Mouse (Mus musculus) kidney, adult 2 months (tissue): ENCODE measurements around the gene Cd5. TPM values are rescaled to one million over a fixed set of nuclear protein-coding genes. Genes with fewer than 3 reads are reported as not detected.
A peak's percentile ranks its signal among the peaks of the same experiment; 100 is the strongest.

ENCODE experiments used
- DNase-seq: peaks from one replicate; pipeline ENCODE4 v3.0.0; 2021
- H3K27ac ChIP-seq: fragments of 200-500 bp; 2 replicates; pipeline ENCODE4 v1.5.1; 2012; ENCODE audit warnings: low read depth, low read length, control low read depth, inconsistent platforms; ENCODE audit not compliant: insufficient read depth
- H3K27me3 ChIP-seq: fragments of 200-500 bp; replicated peaks from 2 replicates; pipeline ENCODE4 v1.6.1; 2012; ENCODE audit warnings: mild to moderate bottlenecking, moderate library complexity, low read length, inconsistent platforms; ENCODE audit not compliant: control insufficient read depth, insufficient read depth
- H3K36me3 ChIP-seq: fragments of 200-500 bp; 2 replicates; pipeline ENCODE4 v1.6.1; 2012; ENCODE audit warnings: mild to moderate bottlenecking, moderate library complexity, low read length, inconsistent platforms; ENCODE audit not compliant: control insufficient read depth, insufficient read depth
- H3K4me1 ChIP-seq: fragments of 200-500 bp; 2 replicates; pipeline ENCODE4 v1.6.1; 2011; ENCODE audit warnings: low read length; ENCODE audit not compliant: control insufficient read depth, insufficient read depth
- H3K4me3 ChIP-seq: fragments of 200-500 bp; 2 replicates; pipeline ENCODE4 v1.5.1; 2011; ENCODE audit warnings: mild to moderate bottlenecking, low read depth, low read length, control low read depth; ENCODE audit not compliant: insufficient read depth
- CTCF ChIP-seq: fragments of 200-500 bp; conservative IDR thresholded peaks from 2 replicates; pipeline ENCODE4 v1.5.1; 2011; ENCODE audit warnings: low read depth, mild to moderate bottlenecking, control low read depth, low read length, moderate library complexity, mixed read lengths; ENCODE audit not compliant: insufficient read depth, insufficient read length
- POLR2A ChIP-seq: fragments of 200-500 bp; IDR thresholded peaks from one replicate; pipeline ENCODE4 v1.6.1; 2011; ENCODE audit warnings: low read depth, low read length, control low read depth
- WGBS: fragments of 180-500 bp; shearing (Covaris S2); methylation state at CpG from one replicate; pipeline ENCODE4 v1.1.7; 2018; 5-methylcytosine and 5-hydroxymethylcytosine counted together
- polyA plus RNA-seq: library from polyadenylated mRNA; depleted of rRNA; stranded (reverse); fragments of >200 nt; gene quantifications from 2 replicates; pipeline ENCODE4 v1.2.3, GENCODE M21; 2012

Cd5 gene
- polyA plus RNA-seq, 1 experiment, result 3.3 TPM

DNA sequence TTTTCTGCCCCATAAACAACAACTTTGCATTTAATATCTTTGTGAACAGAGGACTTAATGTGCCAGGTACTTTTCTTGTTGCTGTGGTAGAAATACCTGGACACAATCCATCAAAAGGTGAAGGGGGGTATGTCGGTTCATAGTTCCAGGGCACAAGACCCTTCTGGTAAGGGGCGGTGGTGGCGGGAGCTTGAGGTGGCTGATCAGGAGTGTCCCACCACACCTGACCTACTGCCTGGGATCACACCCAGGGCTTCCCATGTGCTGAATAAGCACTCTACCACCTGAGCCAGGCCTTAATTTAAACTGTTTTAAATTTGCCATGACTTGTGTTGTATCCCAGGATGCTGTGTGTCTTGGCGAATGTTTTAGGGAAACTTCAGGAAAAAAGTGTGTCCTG is 47.7 kb downstream of the Cd5 start:
- H3K27me3 ChIP-seq, result no peaks in the 10 kb centered on the region
- no peaks in the 10 kb centered on the region for H3K36me3 ChIP-seq
- TF ChIP-seq POLR2A, result no peak
- no peak for TF ChIP-seq CTCF
- DNase-seq, result no peak
- H3K4me1 ChIP-seq, result peaks cover 45% of the 10 kb centered on the region
- H3K4me3 ChIP-seq, result no peak overlapping the region
- peak overlapping the region; percentile 93; the same call in 1 of the 2 replicates for H3K27ac ChIP-seq
- WGBS, result 65% methylated on average over 4 of the region's 4 CpGs

DNA sequence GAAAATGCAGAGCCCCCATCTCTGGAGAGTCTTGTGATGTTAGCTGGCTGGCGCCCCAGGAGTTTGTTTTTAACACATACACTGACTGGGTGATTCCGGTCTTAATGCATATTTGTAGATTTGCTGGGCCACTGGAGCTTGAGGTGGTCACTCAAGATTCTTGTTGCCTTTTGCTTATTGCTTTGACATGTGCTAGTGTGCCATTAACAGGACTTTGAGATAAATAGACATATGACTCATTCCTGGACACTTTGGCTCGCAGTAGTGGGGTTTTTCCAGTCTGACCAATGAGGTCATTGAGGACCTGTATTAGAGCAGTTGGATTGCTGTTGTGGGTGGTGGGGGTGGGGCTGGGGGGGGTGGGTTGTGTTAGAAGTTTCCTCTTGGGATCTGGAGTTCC is 48.5 kb downstream of the Cd5 start:
- Histone ChIP-seq H3K27ac (peak overlapping the region; percentile 93), H3K4me3 (no peak overlapping the region), H3K36me3 (no peaks in the 10 kb centered on the region), H3K27me3 (no peaks in the 10 kb centered on the region), H3K4me1 (peaks cover 40% of the 10 kb centered on the region)
- 32% methylated on average over 3 of the region's 3 CpGs for WGBS
- peak; percentile 71 for DNase-seq
- TF ChIP-seq POLR2A (no peak), CTCF (no peak)

DNA sequence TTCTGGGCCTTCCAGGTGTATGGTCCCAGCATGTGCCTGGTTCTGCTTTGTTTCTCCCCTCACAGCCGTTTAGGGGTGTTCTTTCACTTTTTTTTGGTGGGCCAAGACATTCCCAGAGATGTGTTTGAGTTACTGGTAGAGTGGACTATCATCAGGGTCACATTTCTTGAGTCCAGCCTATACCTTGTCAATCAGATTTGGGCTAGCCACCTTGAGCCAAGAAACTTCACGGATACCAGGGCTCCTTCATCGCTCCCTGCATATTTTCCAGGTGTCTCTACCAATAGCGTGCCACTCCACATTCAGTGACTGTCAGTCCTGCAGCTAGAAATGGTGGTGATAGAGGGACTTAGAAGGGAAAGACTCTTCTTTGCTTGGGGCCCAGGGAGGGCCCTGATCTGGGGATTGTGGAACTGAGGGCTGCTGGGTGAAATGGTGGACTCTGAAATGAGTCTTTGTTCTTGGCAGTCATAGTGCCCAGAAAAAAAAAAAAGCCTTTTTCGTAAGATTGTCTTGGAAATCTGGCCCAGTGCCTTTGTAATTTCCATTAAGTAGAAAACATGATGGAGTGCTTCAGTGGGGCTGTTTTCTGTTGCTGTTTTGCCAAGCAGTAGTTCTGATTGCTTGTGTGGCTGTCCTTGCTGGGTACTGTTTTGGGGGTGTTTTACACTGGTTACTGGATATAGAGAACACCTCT is 49.2 kb downstream of the Cd5 start:
- DNase-seq, result peak; percentile 70
- 18% methylated on average over 5 of the region's 5 CpGs for WGBS

DNA sequence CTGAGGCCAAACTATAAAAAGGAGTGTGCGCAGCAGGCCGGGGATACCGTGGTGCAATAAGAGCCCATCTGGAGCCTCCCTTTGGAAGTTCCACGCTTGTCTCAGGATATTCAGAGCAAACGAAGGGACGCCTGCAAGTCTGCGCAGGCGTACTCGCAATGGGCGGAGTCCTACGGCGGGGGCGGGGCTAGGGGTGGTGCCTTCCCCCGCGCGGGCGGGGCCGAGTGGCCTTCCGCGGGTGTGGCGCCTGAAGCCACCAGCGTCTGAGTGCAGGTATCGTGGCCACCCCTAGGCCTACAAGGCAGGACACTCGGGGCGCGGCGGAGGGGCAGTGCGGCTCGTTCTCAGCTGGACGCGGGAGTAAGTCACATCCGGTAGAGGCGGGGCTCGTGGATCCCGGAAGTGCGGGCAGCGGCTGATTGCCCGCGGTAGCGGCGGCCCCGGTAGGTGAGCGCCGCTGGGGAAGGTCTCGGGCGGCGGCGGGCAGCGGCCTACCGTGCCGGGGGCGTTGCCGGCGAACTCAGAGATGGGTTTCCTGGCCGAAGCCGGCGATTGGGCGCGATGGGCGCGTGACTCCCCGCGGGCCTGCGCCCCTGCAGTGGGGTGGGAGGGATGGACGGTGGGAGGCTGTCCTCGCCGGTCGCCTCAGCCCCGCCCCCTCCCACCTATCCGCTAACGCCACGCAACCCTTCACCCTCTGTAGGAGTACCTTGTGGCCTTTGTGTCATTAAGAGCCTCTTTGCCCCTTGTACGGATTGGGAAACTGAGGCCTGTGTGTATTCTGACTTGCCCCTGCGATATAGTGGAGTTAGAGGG is 50.1 kb downstream of the Cd5 start, which contains the start of gene Vps37c:
TSS of gene Vps37c (plus strand) at position 199 of the 816 bp plus-strand sequence.
- under 1% methylated on average over 73 of the region's 74 CpGs for WGBS
- H3K4me3 ChIP-seq, result peak within 1 kb of the TSS; percentile 77
- H3K27ac ChIP-seq, result peak within 1 kb of the TSS; percentile 91
- DNase-seq, result peak; percentile 97
- no peaks in the 10 kb centered on the region for H3K27me3 ChIP-seq
- H3K4me1 ChIP-seq, result peaks cover 43% of the 10 kb centered on the region
- no peaks in the 10 kb centered on the region for H3K36me3 ChIP-seq
- TF ChIP-seq POLR2A (no peak), CTCF (no peak)

More for the DNA sequence above, 49.2 kb downstream of the Cd5 start:
- Histone ChIP-seq H3K27ac (peak overlapping the region; percentile 91), H3K4me3 (peak overlapping the region; percentile 77), H3K36me3 (no peaks in the 10 kb centered on the region), H3K27me3 (no peaks in the 10 kb centered on the region), H3K4me1 (peaks cover 46% of the 10 kb centered on the region)
- no peak for TF ChIP-seq POLR2A
- no peak for TF ChIP-seq CTCF

DNA sequence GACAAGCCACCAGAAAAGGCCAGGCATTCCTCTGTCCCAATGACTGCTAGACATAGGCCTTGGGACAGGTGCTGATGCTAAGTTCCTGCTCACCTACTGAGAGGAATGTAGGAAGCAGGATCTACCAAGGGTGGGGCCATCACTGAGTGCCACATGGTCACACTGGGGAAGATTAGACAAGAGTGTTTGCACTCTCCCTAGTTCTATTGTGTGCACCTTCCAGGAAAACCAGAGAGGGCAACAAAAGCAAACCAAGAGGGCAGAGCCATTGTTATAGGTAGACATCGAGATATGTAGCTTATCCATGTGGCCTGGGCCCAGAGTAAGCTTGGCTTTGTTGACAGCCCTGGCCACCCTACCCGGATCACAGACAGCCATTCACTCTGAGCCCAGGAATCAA is 53.1 kb downstream of the Cd5 start:
- no peaks in the 10 kb centered on the region for H3K27me3 ChIP-seq
- TF ChIP-seq CTCF (no peak), POLR2A (no peak)
- no peak overlapping the region for H3K4me3 ChIP-seq
- H3K27ac ChIP-seq, result no peak overlapping the region
- H3K4me1 ChIP-seq, result peaks cover 21% of the 10 kb centered on the region
- no peak for DNase-seq
- H3K36me3 ChIP-seq, result no peaks in the 10 kb centered on the region
- WGBS, result 94% methylated on average over 2 of the region's 2 CpGs

DNA sequence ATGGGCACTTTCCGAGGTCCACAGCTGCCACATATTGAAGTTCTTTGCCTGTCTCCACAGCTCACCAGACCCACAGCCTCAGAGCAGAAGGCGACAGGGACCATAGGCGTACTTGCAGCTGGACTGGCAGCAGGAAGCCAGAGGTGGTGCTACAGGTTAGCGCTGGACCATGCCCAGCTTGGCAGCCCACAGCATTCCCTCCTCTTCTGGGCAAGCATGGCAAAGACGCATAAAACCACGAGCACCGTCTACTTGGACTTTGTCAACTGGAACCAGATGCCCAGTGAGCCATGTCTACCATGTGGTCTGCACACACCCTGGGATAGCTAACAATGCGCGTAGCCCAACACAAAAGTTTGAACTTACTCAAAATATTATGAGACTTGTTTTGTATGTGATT is 53.7 kb downstream of the Cd5 start:
- no peak overlapping the region for H3K4me3 ChIP-seq
- no peaks in the 10 kb centered on the region for H3K36me3 ChIP-seq
- no peak; the same call in 1 of the 2 replicates for TF ChIP-seq CTCF
- no peak for TF ChIP-seq POLR2A
- 0 out of 2 replicates have a peak overlapping the region, but pooled peaks have one; percentile 7 for H3K27ac ChIP-seq
- H3K27me3 ChIP-seq, result no peaks in the 10 kb centered on the region
- 43% methylated on average over 9 of the region's 9 CpGs for WGBS
- H3K4me1 ChIP-seq, result peaks cover 19% of the 10 kb centered on the region
- DNase-seq, result peak; percentile 91

DNA sequence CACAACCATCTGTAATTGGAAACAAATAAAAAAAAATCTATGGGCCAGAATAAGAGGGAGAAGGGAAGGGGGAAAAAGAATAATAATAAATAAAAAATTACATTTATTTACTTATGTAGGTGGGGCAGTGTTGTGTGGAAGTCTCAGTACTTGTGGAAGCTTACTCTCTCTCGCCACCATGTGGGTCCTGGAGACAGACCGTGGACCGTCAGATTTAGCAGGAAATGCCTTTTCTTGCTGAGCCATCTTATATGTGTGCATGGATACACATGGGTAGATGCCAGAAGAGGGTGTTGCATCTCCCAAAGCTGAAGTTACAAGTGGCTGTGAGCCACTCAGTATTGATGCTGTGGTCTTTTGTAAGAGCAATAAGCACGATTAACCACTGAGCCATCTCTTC is 57.2 kb downstream of the Cd5 start:
- no peak overlapping the region for H3K4me3 ChIP-seq
- no peak for TF ChIP-seq CTCF
- TF ChIP-seq POLR2A, result no peak
- DNase-seq, result no peak
- no peak overlapping the region for H3K27ac ChIP-seq
- peaks cover 7% of the 10 kb centered on the region for H3K4me1 ChIP-seq
- WGBS, result 56% methylated on average over 4 of the region's 4 CpGs
- H3K36me3 ChIP-seq, result no peaks in the 10 kb centered on the region
- no peaks in the 10 kb centered on the region for H3K27me3 ChIP-seq
